Mouse (Mus musculus): ENCODE measurements around the gene Lhx4.
A peak's percentile ranks its signal among the peaks of the same experiment; 100 is the strongest.

The Lhx4 gene

GRCm38 (mm10) chr1:155703191-155703680 is 48.2 kb downstream of the Lhx4 start:
- no peak for DNase-seq (ENCODE audit: low spot score)

GRCm38 (mm10) chr1:155700886-155701285 is 50.6 kb downstream of the Lhx4 start:
- no peak for DNase-seq (ENCODE audit: low spot score)

- DNase-seq (ENCODE audit: low spot score): peak; percentile 36
These were observed 52.9 kb downstream of the Lhx4 start for GRCm38 (mm10) chr1:155698373-155699159.

GRCm38 (mm10) chr1:155693443-155693842 is 58.0 kb downstream of the Lhx4 start:
- no peak for DNase-seq (ENCODE audit: low spot score)

GRCm38 (mm10) chr1:155693026-155693425 is 58.5 kb downstream of the Lhx4 start:
- no peak for DNase-seq (ENCODE audit: low spot score)

- DNase-seq (ENCODE audit: low spot score): no peak
These were observed 59.3 kb downstream of the Lhx4 start for GRCm38 (mm10) chr1:155692230-155692629.

- DNase-seq (ENCODE audit: low spot score): no peak
These were observed 61.9 kb downstream of the Lhx4 start for GRCm38 (mm10) chr1:155689558-155689957.

GRCm38 (mm10) chr1:155689141-155689540 is 62.3 kb downstream of the Lhx4 start:
- no peak for DNase-seq (ENCODE audit: low spot score)

GRCm38 (mm10) chr1:155686816-155687215 is 64.7 kb downstream of the Lhx4 start:
- no peak for DNase-seq (ENCODE audit: low spot score)

GRCm38 (mm10) chr1:155681116-155681799 is 70.2 kb downstream of the Lhx4 start:
- DNase-seq (ENCODE audit: low spot score): no peak

GRCm38 (mm10) chr1:155675570-155675969 is 75.9 kb downstream of the Lhx4 start:
- DNase-seq (ENCODE audit: low spot score): no peak

GRCm38 (mm10) chr1:155663994-155664393 is 87.5 kb downstream of the Lhx4 start:
- no peak for DNase-seq (ENCODE audit: low spot score)

- DNase-seq (ENCODE audit: low spot score): no peak
These were observed 95.2 kb downstream of the Lhx4 start for GRCm38 (mm10) chr1:155656321-155656720.

- no peak for DNase-seq (ENCODE audit: low spot score)
These were observed 96.5 kb downstream of the Lhx4 start for GRCm38 (mm10) chr1:155654961-155655360.

- no peak for DNase-seq (ENCODE audit: low spot score)
These were observed 101.2 kb downstream of the Lhx4 start for GRCm38 (mm10) chr1:155650121-155650846.
